Mouse (Mus musculus) megakaryocyte, embryonic 14.5 days (primary cell): ENCODE measurements at regions not wholly inside any gene's neighbourhood (a gene's known extent, or its start where the extent isn't known, plus 50 kb on each side); places are given as distances from the start of the nearest gene placed in this dataset.

Experiments
- FLI1 ChIP-seq: IDR thresholded peaks from 2 replicates; pipeline ENCODE4 v1.6.1; 2012; ENCODE audit warnings: low read length, inconsistent platforms, mixed read lengths
- GATA1 ChIP-seq: IDR thresholded peaks from 3 replicates; pipeline ENCODE4 v1.6.1; 2012; ENCODE audit warnings: mixed read lengths, low read length, inconsistent platforms, borderline replicate concordance

DNA sequence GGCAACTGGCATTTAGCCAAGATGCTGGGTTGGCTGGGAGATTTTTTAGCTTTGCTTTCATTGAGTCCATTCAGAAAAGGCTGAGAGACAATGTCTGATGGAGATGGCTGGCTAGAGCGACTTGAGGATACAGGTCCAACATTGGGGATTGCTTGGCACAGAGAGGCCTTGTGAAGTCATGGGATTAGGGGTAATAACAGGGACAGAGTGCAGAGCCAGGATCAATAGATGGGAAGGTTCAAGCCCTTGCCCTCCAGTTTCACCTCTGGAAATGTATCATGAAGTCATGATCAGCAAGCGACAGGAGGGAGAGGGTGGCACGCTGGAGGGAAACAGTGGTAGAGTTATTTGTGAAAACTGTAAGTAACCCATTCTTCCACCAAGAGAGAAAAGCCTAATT lies 360.5 kb upstream of the Vstm2b start:
- no peak for TF ChIP-seq FLI1
- TF ChIP-seq GATA1: no peak
